Mouse (Mus musculus): ENCODE data around the gene Gpr4.
A peak's percentile ranks its signal among the peaks of the same experiment; 100 is the strongest.

Gpr4 gene

DNA sequence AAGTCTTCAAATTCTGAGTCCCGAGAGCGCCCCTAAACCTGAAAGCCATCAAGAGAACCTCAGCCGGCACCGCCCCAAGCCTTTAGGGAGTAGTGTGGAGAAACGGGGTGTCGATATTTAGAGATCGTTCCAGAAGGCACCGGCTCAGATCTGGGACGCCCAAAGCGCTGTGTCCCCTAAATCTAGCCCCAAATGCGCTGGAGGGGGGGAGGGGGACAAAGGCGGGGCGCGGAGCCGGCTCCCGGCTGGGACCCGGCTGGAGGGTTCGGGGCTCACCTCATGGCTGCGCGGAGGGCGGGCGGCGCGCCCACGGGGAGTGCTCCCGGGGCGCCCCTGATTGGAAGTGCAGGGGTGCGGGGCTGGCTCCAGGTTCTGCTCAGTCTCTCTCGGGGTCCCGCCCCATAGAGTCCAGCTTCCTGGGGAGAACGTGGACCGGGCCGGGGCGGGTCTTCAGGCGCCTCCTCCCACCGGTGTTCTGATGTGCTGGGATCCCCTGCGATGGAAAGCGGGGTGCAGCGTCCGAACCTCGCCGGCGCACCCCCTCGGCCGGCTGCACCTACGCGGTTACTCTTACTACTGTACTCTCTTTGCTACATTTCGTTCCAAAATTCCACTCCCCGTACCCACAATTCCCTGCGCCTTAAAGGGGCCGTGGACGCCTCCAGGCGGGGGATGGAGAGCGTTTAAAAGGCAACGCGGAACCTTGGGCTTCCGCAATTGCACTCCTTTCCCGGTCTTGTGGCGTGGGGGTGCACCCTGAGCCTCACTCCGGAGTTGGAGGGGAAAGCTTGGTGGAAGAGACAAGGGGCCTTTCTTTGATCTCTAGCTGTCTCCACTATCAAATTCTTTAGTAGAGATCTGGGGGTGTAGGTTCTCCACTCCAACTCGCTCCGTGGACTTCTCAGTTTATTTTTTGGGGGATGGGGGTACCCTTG lies 59.2 kb downstream of the Gpr4 start, which contains the start of gene Vasp:
TSS of gene Vasp (minus strand) at position 580 of the 935 bp plus-strand sequence.
- DNase-seq (ENCODE audit: low read depth, low spot score), result peak; percentile 89
- Histone ChIP-seq H3K27me3 (ENCODE audit: control insufficient read depth, insufficient read depth, low read length, poor library complexity, severe bottlenecking) (no peaks in the 10 kb centered on the region), H3K36me3 (ENCODE audit: control insufficient read depth, insufficient read depth, low read length, poor library complexity, severe bottlenecking) (0 out of 2 replicates have a peak, but pooled peaks cover 3% of the 10 kb centered on the region)

GRCm38 (mm10) chr7:19272173-19272764 lies 59.9 kb downstream of the Gpr4 start:
- Histone ChIP-seq H3K27me3 (ENCODE audit: control insufficient read depth, insufficient read depth, low read length, poor library complexity, severe bottlenecking) (no peaks in the 10 kb centered on the region), H3K36me3 (ENCODE audit: control insufficient read depth, insufficient read depth, low read length, poor library complexity, severe bottlenecking) (no peaks in the 10 kb centered on the region)
- DNase-seq (ENCODE audit: low read depth, low spot score), result peak; percentile 92
